Mouse (Mus musculus): ENCODE results near the gene Kank4. TPM values are rescaled to one million over a fixed set of nuclear protein-coding genes. Genes with fewer than 3 reads are reported as not detected.

Kank4 gene
- polyA plus RNA-seq, 1 experiment from 2014 or later: 3.0 TPM

DNA sequence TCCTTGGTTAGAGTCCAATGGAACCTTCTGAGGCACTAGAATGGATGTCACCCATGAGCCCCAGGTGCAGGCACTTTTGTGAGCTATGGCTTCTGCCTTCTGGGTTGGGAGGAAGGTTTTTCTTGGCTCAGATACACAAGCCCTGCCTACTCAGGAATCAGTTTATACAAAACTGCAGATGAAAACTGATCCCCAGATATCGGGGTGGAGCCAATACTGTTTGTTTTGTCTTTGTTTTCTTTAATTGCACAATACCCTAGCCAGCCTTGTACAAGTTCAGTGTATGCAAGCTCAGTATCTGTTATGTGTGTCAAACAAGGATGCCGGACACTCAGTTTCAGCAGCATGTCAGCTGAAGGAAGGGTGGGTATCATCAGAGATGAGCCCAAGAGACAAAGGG is 22.1 kb downstream of the Kank4 start:
- 89% methylated on average over 2 of the region's 2 CpGs for WGBS
- no peaks in the 10 kb centered on the region for H3K27me3 ChIP-seq (ENCODE audit: control insufficient read depth, insufficient read depth, low read length)
- H3K4me3 ChIP-seq (ENCODE audit: low read depth, low read length): no peak overlapping the region
- DNase-seq (ENCODE audit: low spot score) (no peak), ATAC-seq (ENCODE audit: insufficient number of reproducible peaks, low FRiP score, low TSS enrichment, low read depth) (no peak)
- H3K27ac ChIP-seq (replicated peaks; ENCODE audit: low read depth, low read length): no peak overlapping the region
- H3K9me3 ChIP-seq (ENCODE audit: control insufficient read depth, low read length): no peaks in the 10 kb centered on the region
- peaks cover 5% of the 10 kb centered on the region for H3K4me1 ChIP-seq (ENCODE audit: control insufficient read depth, insufficient read depth, low read length)
- no peak overlapping the region for H3K9ac ChIP-seq (ENCODE audit: low read length)
- no peaks in the 10 kb centered on the region for H3K36me3 ChIP-seq (ENCODE audit: control insufficient read depth, insufficient read depth, low read length)
- no peak overlapping the region for H3K4me2 ChIP-seq (ENCODE audit: low read depth, severe bottlenecking)

DNA sequence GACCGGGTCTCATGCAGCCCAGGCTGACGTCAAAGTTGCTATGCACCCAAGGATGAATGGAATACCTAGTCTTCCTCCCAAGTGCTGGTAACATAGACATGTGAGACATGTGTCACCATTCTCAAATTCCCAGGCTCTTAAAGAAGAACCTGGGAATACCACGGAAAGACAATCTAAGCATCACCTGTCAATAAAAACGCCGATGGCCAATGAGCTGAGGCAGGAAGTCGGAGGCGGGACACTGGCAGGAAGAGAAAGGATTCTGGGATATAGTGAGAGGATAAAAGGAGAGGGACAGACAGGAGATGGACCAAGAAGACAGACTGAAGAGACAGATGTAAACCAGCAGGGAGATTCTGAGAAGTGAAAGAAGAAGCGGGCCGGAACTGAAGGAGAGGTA is 23.9 kb downstream of the Kank4 start:
- Histone ChIP-seq H3K27me3 (ENCODE audit: control insufficient read depth, insufficient read depth, low read length) (no peaks in the 10 kb centered on the region), H3K9ac (ENCODE audit: low read length) (no peak overlapping the region), H3K4me3 (ENCODE audit: low read depth, low read length) (no peak overlapping the region), H3K4me2 (ENCODE audit: low read depth, severe bottlenecking) (no peak overlapping the region), H3K9me3 (ENCODE audit: control insufficient read depth, low read length) (no peaks in the 10 kb centered on the region), H3K4me1 (ENCODE audit: control insufficient read depth, insufficient read depth, low read length) (peaks cover 12% of the 10 kb centered on the region), H3K27ac (replicated peaks; ENCODE audit: low read depth, low read length) (no peak overlapping the region), H3K36me3 (ENCODE audit: control insufficient read depth, insufficient read depth, low read length) (no peaks in the 10 kb centered on the region)
- 94% methylated on average over 9 of the region's 9 CpGs for WGBS
- ATAC-seq (ENCODE audit: insufficient number of reproducible peaks, low FRiP score, low TSS enrichment, low read depth): no peak
- no peak for DNase-seq (ENCODE audit: low spot score)

DNA sequence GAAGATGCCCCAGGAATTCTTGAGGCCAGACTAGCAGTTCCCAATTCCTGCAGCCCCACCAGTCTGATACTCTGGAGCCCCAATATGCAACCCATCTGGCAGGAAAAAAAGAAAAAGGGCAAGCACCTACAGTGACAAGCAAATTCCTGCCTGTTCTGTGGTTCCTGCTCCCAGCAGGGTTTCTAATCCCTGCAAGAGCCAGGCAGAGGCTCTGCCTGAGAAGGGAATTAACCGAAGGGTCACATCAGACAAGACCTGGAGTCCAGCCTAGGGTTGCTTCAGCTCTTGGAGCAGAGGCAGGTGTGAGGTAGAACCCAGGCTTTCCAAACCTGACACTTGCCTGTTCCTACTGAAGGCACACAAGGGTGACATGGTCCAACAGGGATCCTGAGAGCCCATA is 26.6 kb downstream of the Kank4 start:
- Histone ChIP-seq H3K9ac (ENCODE audit: low read length) (no peak overlapping the region), H3K4me1 (ENCODE audit: control insufficient read depth, insufficient read depth, low read length) (peaks cover 16% of the 10 kb centered on the region), H3K36me3 (ENCODE audit: control insufficient read depth, insufficient read depth, low read length) (no peaks in the 10 kb centered on the region), H3K4me3 (ENCODE audit: low read depth, low read length) (no peak overlapping the region), H3K27ac (replicated peaks; ENCODE audit: low read depth, low read length) (peak overlapping the region; percentile 15; the same call in 1 of the 2 replicates), H3K9me3 (ENCODE audit: control insufficient read depth, low read length) (no peaks in the 10 kb centered on the region), H3K4me2 (ENCODE audit: low read depth, severe bottlenecking) (no peak overlapping the region), H3K27me3 (ENCODE audit: control insufficient read depth, insufficient read depth, low read length) (no peaks in the 10 kb centered on the region)
- ATAC-seq (ENCODE audit: insufficient number of reproducible peaks, low FRiP score, low TSS enrichment, low read depth): no peak
- WGBS: 57% methylated on average over 1 of the region's 1 CpGs
- no peak for DNase-seq (ENCODE audit: low spot score)

DNA sequence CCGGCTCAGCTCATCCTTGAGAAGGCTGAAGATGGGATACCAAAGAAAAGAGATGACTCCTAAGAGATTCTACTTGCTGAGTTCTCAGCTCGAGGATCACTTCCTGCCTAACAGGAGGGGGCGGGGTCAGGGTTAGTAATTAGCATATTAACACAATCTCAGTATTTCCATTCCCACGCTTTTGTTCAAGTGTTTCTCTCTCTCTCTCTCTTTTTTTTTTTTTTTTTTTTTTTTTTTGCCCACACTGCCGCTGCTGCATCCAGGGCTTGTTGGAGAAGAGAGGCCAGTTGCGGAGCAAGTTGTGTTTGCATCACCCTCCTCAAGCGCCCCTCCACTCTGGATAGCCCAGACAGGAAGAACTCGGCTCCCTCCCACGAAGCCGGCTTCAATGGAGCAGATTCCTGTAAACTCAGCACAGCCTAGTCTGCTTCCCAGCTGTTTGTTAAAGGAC is 27.5 kb downstream of the Kank4 start:
- Histone ChIP-seq H3K4me3 (ENCODE audit: low read depth, low read length) (0 out of 2 replicates have a peak overlapping the region, but pooled peaks have one; percentile 3), H3K27me3 (ENCODE audit: control insufficient read depth, insufficient read depth, low read length) (no peaks in the 10 kb centered on the region), H3K4me1 (ENCODE audit: control insufficient read depth, insufficient read depth, low read length) (peaks cover 16% of the 10 kb centered on the region), H3K4me2 (ENCODE audit: low read depth, severe bottlenecking) (peak overlapping the region; percentile 37), H3K9me3 (ENCODE audit: control insufficient read depth, low read length) (no peaks in the 10 kb centered on the region), H3K9ac (ENCODE audit: low read length) (peak overlapping the region; percentile 34), H3K27ac (replicated peaks; ENCODE audit: low read depth, low read length) (no peak overlapping the region; the same call in 1 of the 2 replicates), H3K36me3 (ENCODE audit: control insufficient read depth, insufficient read depth, low read length) (no peaks in the 10 kb centered on the region)
- WGBS: 11% methylated on average over 10 of the region's 10 CpGs
- DNase-seq (ENCODE audit: low spot score) (peak; percentile 50), ATAC-seq (ENCODE audit: insufficient number of reproducible peaks, low FRiP score, low TSS enrichment, low read depth) (no peak)

DNA sequence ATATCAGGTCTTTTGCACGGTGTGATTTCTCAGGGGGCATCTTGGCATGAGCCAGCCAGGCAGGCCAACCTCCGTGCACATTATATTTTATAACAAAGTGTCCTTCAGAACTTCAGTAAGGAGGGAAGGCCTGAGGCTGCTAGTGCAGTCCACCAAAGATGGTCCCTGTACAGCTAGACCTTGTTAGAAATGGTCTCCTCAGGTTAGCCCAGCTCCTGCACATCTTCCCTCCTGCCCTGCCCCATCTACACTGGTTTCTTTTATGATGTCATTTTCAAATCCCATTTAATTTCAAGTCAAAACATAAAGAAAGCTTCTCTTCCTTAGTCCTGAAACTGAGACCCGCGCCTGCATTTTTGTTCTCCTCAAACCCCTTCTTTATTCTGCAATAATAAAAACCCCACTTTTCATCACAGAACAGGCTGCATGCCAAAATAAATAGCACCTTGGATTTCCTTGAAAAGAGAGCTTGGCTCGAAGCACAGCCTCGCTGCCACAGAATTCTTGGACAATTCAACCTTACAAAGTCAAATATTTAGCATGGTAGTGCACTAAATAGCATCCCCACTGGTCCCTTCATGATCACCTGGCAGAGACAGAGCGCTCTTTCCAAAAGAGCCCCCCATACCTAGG is 28.1 kb downstream of the Kank4 start:
- no peak for ATAC-seq (ENCODE audit: insufficient number of reproducible peaks, low FRiP score, low TSS enrichment, low read depth)

DNA sequence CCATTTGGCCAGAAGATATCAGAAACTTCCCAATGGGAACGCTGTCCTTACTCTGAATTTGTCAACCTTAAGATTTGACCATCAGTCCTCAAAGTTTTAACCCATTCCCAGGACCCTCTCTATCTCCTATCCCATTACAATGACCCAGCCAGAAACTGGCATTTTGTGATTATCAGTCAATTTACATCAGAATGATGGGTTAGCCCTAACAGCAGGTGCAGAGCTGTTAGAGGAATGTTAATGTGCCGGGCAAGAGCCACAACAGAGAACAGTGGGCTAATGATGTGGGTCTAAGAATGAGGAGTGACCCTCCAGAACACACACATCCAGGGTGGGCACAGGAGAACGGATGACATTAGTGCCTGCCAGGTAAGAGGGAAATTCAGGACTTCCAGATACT is 31.1 kb downstream of the Kank4 start:
- H3K27ac ChIP-seq (replicated peaks; ENCODE audit: low read depth, low read length): no peak overlapping the region
- peaks cover 16% of the 10 kb centered on the region for H3K4me1 ChIP-seq (ENCODE audit: control insufficient read depth, insufficient read depth, low read length)
- H3K4me2 ChIP-seq (ENCODE audit: low read depth, severe bottlenecking): no peak overlapping the region
- ATAC-seq (ENCODE audit: insufficient number of reproducible peaks, low FRiP score, low TSS enrichment, low read depth) (no peak), DNase-seq (ENCODE audit: low spot score) (no peak)
- H3K27me3 ChIP-seq (ENCODE audit: control insufficient read depth, insufficient read depth, low read length): no peaks in the 10 kb centered on the region
- H3K9ac ChIP-seq (ENCODE audit: low read length): no peak overlapping the region
- no peaks in the 10 kb centered on the region; the same call in 1 of the 2 replicates for H3K36me3 ChIP-seq (ENCODE audit: control insufficient read depth, insufficient read depth, low read length)
- H3K9me3 ChIP-seq (ENCODE audit: control insufficient read depth, low read length): no peaks in the 10 kb centered on the region
- H3K4me3 ChIP-seq (ENCODE audit: low read depth, low read length): no peak overlapping the region
- WGBS: 42% methylated on average over 3 of the region's 3 CpGs

More for the DNA sequence above, 28.1 kb downstream of the Kank4 start:
- 0 out of 2 replicates have a peak overlapping the region, but pooled peaks have one; percentile 37 for H3K4me2 ChIP-seq (ENCODE audit: low read depth, severe bottlenecking)
- no peak overlapping the region for H3K4me3 ChIP-seq (ENCODE audit: low read depth, low read length)
- 73% methylated on average over 7 of the region's 7 CpGs for WGBS
- H3K27ac ChIP-seq (replicated peaks; ENCODE audit: low read depth, low read length): no peak overlapping the region
- H3K36me3 ChIP-seq (ENCODE audit: control insufficient read depth, insufficient read depth, low read length): no peaks in the 10 kb centered on the region
- no peaks in the 10 kb centered on the region for H3K27me3 ChIP-seq (ENCODE audit: control insufficient read depth, insufficient read depth, low read length)
- no peak for DNase-seq (ENCODE audit: low spot score)
- H3K4me1 ChIP-seq (ENCODE audit: control insufficient read depth, insufficient read depth, low read length): peaks cover 16% of the 10 kb centered on the region
- H3K9ac ChIP-seq (ENCODE audit: low read length): no peak overlapping the region
- H3K9me3 ChIP-seq (ENCODE audit: control insufficient read depth, low read length): no peaks in the 10 kb centered on the region

DNA sequence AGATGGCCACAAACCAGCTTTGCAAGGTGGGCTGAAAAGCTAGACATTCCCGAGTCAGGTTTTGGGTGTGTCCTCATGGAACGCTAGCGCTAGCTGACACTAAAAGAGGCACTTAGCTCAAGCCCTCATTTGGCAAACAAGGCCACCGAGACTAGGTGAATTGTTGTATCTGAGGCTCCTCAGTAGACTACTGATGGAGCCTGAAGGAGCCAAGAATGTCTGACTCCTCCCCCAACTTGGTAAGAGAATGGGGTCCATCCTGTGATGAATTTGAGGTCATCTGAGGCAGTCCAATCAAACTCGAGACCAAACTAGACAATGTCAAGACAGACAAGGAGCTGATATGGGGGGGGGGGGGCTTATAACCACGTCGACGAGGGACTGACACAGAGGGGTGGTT is 31.5 kb downstream of the Kank4 start:
- H3K9ac ChIP-seq (ENCODE audit: low read length): no peak overlapping the region
- no peaks in the 10 kb centered on the region; the same call in 1 of the 2 replicates for H3K36me3 ChIP-seq (ENCODE audit: control insufficient read depth, insufficient read depth, low read length)
- DNase-seq (ENCODE audit: low spot score): no peak
- H3K4me3 ChIP-seq (ENCODE audit: low read depth, low read length): no peak overlapping the region
- H3K4me2 ChIP-seq (ENCODE audit: low read depth, severe bottlenecking): no peak overlapping the region
- WGBS: 52% methylated on average over 8 of the region's 8 CpGs
- H3K27ac ChIP-seq (replicated peaks; ENCODE audit: low read depth, low read length): no peak overlapping the region
- peaks cover 16% of the 10 kb centered on the region for H3K4me1 ChIP-seq (ENCODE audit: control insufficient read depth, insufficient read depth, low read length)
- ATAC-seq (ENCODE audit: insufficient number of reproducible peaks, low FRiP score, low TSS enrichment, low read depth): no peak
- no peaks in the 10 kb centered on the region for H3K27me3 ChIP-seq (ENCODE audit: control insufficient read depth, insufficient read depth, low read length)
- H3K9me3 ChIP-seq (ENCODE audit: control insufficient read depth, low read length): no peaks in the 10 kb centered on the region

DNA sequence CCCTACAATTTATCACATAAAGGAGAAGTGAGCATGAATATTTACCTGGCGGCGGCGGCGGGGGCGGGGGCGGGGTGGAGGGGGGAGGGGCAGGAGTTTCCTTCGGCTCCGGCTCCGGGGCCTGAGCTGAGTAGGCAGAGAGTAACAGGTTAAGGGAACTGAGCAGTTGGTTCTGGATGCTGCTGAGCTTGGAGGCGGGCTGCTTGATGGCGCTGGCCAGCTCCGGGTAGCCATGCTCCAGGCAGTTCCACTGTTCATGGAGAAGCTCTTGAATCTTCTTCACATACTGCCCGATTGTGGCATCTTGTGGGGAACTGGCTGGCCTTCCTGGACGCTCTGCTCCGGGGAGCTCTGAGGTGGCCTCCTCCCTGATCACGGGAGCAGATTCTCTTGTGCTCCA is 39.1 kb downstream of the Kank4 start:
- Histone ChIP-seq H3K4me2 (ENCODE audit: low read depth, severe bottlenecking) (no peak overlapping the region), H3K4me3 (ENCODE audit: low read depth, low read length) (no peak overlapping the region), H3K36me3 (ENCODE audit: control insufficient read depth, insufficient read depth, low read length) (no peaks in the 10 kb centered on the region; the same call in 1 of the 2 replicates), H3K27ac (replicated peaks; ENCODE audit: low read depth, low read length) (no peak overlapping the region), H3K9ac (ENCODE audit: low read length) (no peak overlapping the region), H3K4me1 (ENCODE audit: control insufficient read depth, insufficient read depth, low read length) (peaks cover 29% of the 10 kb centered on the region), H3K9me3 (ENCODE audit: control insufficient read depth, low read length) (no peaks in the 10 kb centered on the region), H3K27me3 (ENCODE audit: control insufficient read depth, insufficient read depth, low read length) (no peaks in the 10 kb centered on the region)
- ATAC-seq (ENCODE audit: insufficient number of reproducible peaks, low FRiP score, low TSS enrichment, low read depth) (no peak), DNase-seq (ENCODE audit: low spot score) (no peak)
- 8% methylated on average over 16 of the region's 16 CpGs for WGBS

DNA sequence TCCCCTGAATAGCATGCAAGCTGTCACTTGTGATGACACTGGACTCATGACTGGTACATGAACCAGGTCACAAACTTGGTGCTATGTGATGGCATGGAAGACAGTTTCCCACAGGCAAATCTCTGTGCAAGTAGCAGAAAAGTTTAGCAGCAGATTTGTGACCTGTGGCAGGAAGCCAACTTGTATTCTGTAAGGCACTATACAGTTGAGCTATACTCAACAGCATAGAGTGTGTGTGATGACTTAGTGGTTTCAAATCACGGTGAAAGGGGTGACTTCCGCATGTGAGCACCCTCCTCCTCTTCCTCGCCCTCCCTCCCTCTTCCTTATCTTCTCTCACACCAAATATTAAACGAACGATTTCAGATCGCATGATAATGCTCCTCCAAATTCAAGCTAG is 39.9 kb downstream of the Kank4 start:
- no peak for DNase-seq (ENCODE audit: low spot score)
- Histone ChIP-seq H3K9me3 (ENCODE audit: control insufficient read depth, low read length) (no peaks in the 10 kb centered on the region), H3K36me3 (ENCODE audit: control insufficient read depth, insufficient read depth, low read length) (no peaks in the 10 kb centered on the region), H3K27me3 (ENCODE audit: control insufficient read depth, insufficient read depth, low read length) (no peaks in the 10 kb centered on the region), H3K4me1 (ENCODE audit: control insufficient read depth, insufficient read depth, low read length) (peaks cover 29% of the 10 kb centered on the region), H3K9ac (ENCODE audit: low read length) (no peak overlapping the region), H3K27ac (replicated peaks; ENCODE audit: low read depth, low read length) (peak overlapping the region; percentile 32; the same call in 1 of the 2 replicates), H3K4me3 (ENCODE audit: low read depth, low read length) (no peak overlapping the region), H3K4me2 (ENCODE audit: low read depth, severe bottlenecking) (no peak overlapping the region)
- no peak for ATAC-seq (ENCODE audit: insufficient number of reproducible peaks, low FRiP score, low TSS enrichment, low read depth)
- WGBS: 89% methylated on average over 6 of the region's 6 CpGs
